Mouse (Mus musculus) heart, postnatal 0 days (tissue): ENCODE results near the gene Hltf.

Experiments
- CTCF ChIP-seq: IDR thresholded peaks from 2 replicates; pipeline ENCODE4 v1.5.1; 2016; ENCODE audit warnings: antibody characterized with exemption, control low read depth, low read depth
- EP300 ChIP-seq: IDR thresholded peaks from 2 replicates; pipeline ENCODE4 v1.6.1; 2016; ENCODE audit warnings: antibody characterized with exemption, low read depth

DNA sequence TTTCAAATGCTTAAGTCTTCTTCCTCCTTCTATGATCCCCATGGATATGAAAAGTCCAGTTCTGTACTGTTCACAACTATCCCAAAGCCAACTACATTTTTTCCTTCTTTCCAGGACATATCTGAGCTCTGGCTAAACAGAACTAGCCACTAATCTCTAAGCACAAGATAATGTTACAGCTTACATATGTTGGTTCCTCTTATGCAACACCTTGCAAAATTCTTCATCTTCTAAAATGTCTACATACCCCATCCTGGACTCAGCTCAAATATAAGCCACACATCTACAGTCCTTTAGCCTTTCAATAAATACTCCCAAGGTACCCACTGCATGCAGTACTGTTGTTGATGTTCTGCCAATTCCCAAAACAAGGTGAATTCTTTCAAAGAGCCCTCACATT lies 31.1 kb upstream of the Hltf start:
- no peak for TF ChIP-seq CTCF
- TF ChIP-seq EP300, result no peak
